Mouse (Mus musculus) brain, embryonic 14.5 days (tissue): ENCODE data around the gene Mxi1.

ENCODE experiments used
- CTCF ChIP-seq: fragments of 200-500 bp; IDR thresholded peaks from 2 replicates; pipeline ENCODE4 v1.5.1; 2012; ENCODE audit warnings: inconsistent platforms, mild to moderate bottlenecking, moderate library complexity, borderline replicate concordance; ENCODE audit not compliant: insufficient read depth, insufficient read length; ENCODE audit errors: extremely low read depth
- POLR2A ChIP-seq: fragments of 200-500 bp; IDR thresholded peaks from 2 replicates; pipeline ENCODE4 v1.6.1; 2012; ENCODE audit warnings: mild to moderate bottlenecking, inconsistent platforms, borderline replicate concordance; ENCODE audit not compliant: poor library complexity, insufficient read depth, insufficient read length, severe bottlenecking; ENCODE audit errors: extremely low read depth

DNA sequence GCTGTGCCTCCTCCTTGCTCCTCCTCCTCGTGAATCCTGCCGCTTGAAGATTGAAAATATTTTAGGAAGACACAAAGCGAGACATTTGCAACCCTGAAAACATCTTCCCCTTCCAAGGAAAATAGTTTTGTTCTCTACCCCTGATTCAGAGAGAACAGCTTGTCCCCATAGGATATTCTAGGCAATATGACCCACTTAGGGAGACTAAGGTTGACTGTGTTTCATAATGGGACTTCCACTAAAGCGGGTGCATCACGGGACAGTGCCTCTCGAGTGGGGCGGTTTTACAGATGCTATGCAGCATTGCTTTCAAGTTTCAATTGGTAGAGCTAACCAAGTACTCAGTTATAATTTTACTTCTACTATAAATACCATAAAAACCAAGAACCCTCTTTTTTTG, 43.5 kb downstream of the Mxi1 start:
- no peak for TF ChIP-seq CTCF
- TF ChIP-seq POLR2A: no peak
